Mouse (Mus musculus): ENCODE data around the gene Ergic1. TPM values are rescaled to one million over a fixed set of nuclear protein-coding genes. Genes with fewer than 3 reads are reported as not detected.

The Ergic1 gene
- polyA plus RNA-seq, 1 experiment from 2014 or later: 118 TPM

GRCm38 (mm10) chr17:26540083-26540482 lies 21.2 kb upstream of the Ergic1 start:
- no peak overlapping the region for H3K4me2 ChIP-seq (replicated peaks)
- H3K9me3 ChIP-seq (replicated peaks): no peaks in the 10 kb centered on the region
- H3K27me3 ChIP-seq: no peaks in the 10 kb centered on the region
- H3K36me3 ChIP-seq: no peaks in the 10 kb centered on the region
- H3K4me1 ChIP-seq: no peaks in the 10 kb centered on the region
- ATAC-seq (ENCODE audit: insufficient number of reproducible peaks, low FRiP score, low TSS enrichment, low read depth): no peak
- H3K27ac ChIP-seq (replicated peaks): no peak overlapping the region
- no peak overlapping the region for H3K9ac ChIP-seq
- H3K4me3 ChIP-seq (replicated peaks): no peak overlapping the region
- WGBS: 78% methylated on average over 5 of the region's 5 CpGs

GRCm38 (mm10) chr17:26544319-26544963 lies 16.8 kb upstream of the Ergic1 start:
- Histone ChIP-seq H3K27ac (replicated peaks) (no peak overlapping the region), H3K36me3 (no peaks in the 10 kb centered on the region), H3K27me3 (no peaks in the 10 kb centered on the region), H3K4me2 (replicated peaks) (no peak overlapping the region), H3K4me1 (peaks cover 17% of the 10 kb centered on the region), H3K4me3 (replicated peaks) (no peak overlapping the region), H3K9me3 (replicated peaks) (no peaks in the 10 kb centered on the region), H3K9ac (no peak overlapping the region)
- 74% methylated on average over 8 of the region's 8 CpGs for WGBS
- ATAC-seq (ENCODE audit: insufficient number of reproducible peaks, low FRiP score, low TSS enrichment, low read depth): no peak

GRCm38 (mm10) chr17:26547771-26548170 lies 13.5 kb upstream of the Ergic1 start:
- H3K9ac ChIP-seq: no peak overlapping the region
- peak overlapping the region; percentile 60 for H3K27ac ChIP-seq (replicated peaks)
- H3K36me3 ChIP-seq: no peaks in the 10 kb centered on the region
- H3K4me2 ChIP-seq (replicated peaks): no peak overlapping the region
- 18% methylated on average over 7 of the region's 7 CpGs for WGBS
- H3K27me3 ChIP-seq: no peaks in the 10 kb centered on the region
- H3K9me3 ChIP-seq (replicated peaks): no peaks in the 10 kb centered on the region
- peak; percentile 51; the same call in 1 of the 2 replicates for ATAC-seq (ENCODE audit: insufficient number of reproducible peaks, low FRiP score, low TSS enrichment, low read depth)
- peaks cover 19% of the 10 kb centered on the region for H3K4me1 ChIP-seq
- no peak overlapping the region for H3K4me3 ChIP-seq (replicated peaks)

- 7% methylated on average over 5 of the region's 5 CpGs for WGBS
- no peak overlapping the region for H3K27ac ChIP-seq (replicated peaks)
- ATAC-seq (ENCODE audit: insufficient number of reproducible peaks, low FRiP score, low TSS enrichment, low read depth): no peak
These were observed 12.7 kb upstream of the Ergic1 start for GRCm38 (mm10) chr17:26548566-26548965.

GRCm38 (mm10) chr17:26549148-26549809 lies 12.0 kb upstream of the Ergic1 start:
- H3K9ac ChIP-seq: no peak overlapping the region
- no peak overlapping the region; the same call in 1 of the 2 replicates for H3K27ac ChIP-seq (replicated peaks)
- no peaks in the 10 kb centered on the region for H3K9me3 ChIP-seq (replicated peaks)
- H3K36me3 ChIP-seq: no peaks in the 10 kb centered on the region
- no peak overlapping the region for H3K4me2 ChIP-seq (replicated peaks)
- WGBS: 9% methylated on average over 12 of the region's 12 CpGs
- no peak overlapping the region for H3K4me3 ChIP-seq (replicated peaks)
- peak; percentile 26; the same call in 1 of the 2 replicates for ATAC-seq (ENCODE audit: insufficient number of reproducible peaks, low FRiP score, low TSS enrichment, low read depth)
- H3K27me3 ChIP-seq: no peaks in the 10 kb centered on the region
- H3K4me1 ChIP-seq: peaks cover 19% of the 10 kb centered on the region

More at GRCm38 (mm10) chr17:26548566-26548965, 12.7 kb upstream of the Ergic1 start:
- Histone ChIP-seq H3K4me1 (peaks cover 19% of the 10 kb centered on the region), H3K4me2 (replicated peaks) (no peak overlapping the region), H3K9ac (no peak overlapping the region), H3K27me3 (no peaks in the 10 kb centered on the region), H3K36me3 (no peaks in the 10 kb centered on the region), H3K4me3 (replicated peaks) (no peak overlapping the region), H3K9me3 (replicated peaks) (no peaks in the 10 kb centered on the region)

- H3K36me3 ChIP-seq: no peaks in the 10 kb centered on the region
- no peak overlapping the region for H3K27ac ChIP-seq (replicated peaks)
- 82% methylated on average over 6 of the region's 6 CpGs for WGBS
- H3K4me3 ChIP-seq (replicated peaks): no peak overlapping the region
- H3K9ac ChIP-seq: no peak overlapping the region
- H3K4me1 ChIP-seq: peaks cover 19% of the 10 kb centered on the region
- H3K4me2 ChIP-seq (replicated peaks): no peak overlapping the region
- ATAC-seq (ENCODE audit: insufficient number of reproducible peaks, low FRiP score, low TSS enrichment, low read depth): no peak
- no peaks in the 10 kb centered on the region for H3K9me3 ChIP-seq (replicated peaks)
- H3K27me3 ChIP-seq: no peaks in the 10 kb centered on the region
These were observed 10.2 kb upstream of the Ergic1 start for GRCm38 (mm10) chr17:26551104-26551503.

- 56% methylated on average over 3 of the region's 3 CpGs for WGBS
- no peaks in the 10 kb centered on the region for H3K27me3 ChIP-seq
- no peak overlapping the region for H3K4me2 ChIP-seq (replicated peaks)
- no peak for ATAC-seq (ENCODE audit: insufficient number of reproducible peaks, low FRiP score, low TSS enrichment, low read depth)
- no peak overlapping the region for H3K4me3 ChIP-seq (replicated peaks)
- no peaks in the 10 kb centered on the region for H3K9me3 ChIP-seq (replicated peaks)
- H3K27ac ChIP-seq (replicated peaks): no peak overlapping the region
- H3K9ac ChIP-seq: no peak overlapping the region
- H3K4me1 ChIP-seq: peaks cover 13% of the 10 kb centered on the region
- H3K36me3 ChIP-seq: no peaks in the 10 kb centered on the region
These were observed 8.3 kb upstream of the Ergic1 start for GRCm38 (mm10) chr17:26553033-26553432.

GRCm38 (mm10) chr17:26560526-26561289 lies 581 bp upstream of the Ergic1 start:
- Histone ChIP-seq H3K4me1 (peaks cover 30% of the 10 kb centered on the region), H3K4me3 (replicated peaks) (peak overlapping the region; percentile 73), H3K27ac (replicated peaks) (peak overlapping the region; percentile 74), H3K36me3 (peaks cover 18% of the 10 kb centered on the region; the same call in 1 of the 2 replicates), H3K27me3 (no peaks in the 10 kb centered on the region), H3K9ac (peak overlapping the region; percentile 57), H3K9me3 (replicated peaks) (no peaks in the 10 kb centered on the region), H3K4me2 (replicated peaks) (peak overlapping the region; percentile 70)
- ATAC-seq (ENCODE audit: insufficient number of reproducible peaks, low FRiP score, low TSS enrichment, low read depth): no peak
- WGBS: 29% methylated on average over 9 of the region's 9 CpGs

- peak within 1 kb of the TSS; percentile 74 for H3K27ac ChIP-seq (replicated peaks)
- H3K36me3 ChIP-seq: peaks cover 23% of the 10 kb centered on the region; the same call in 1 of the 2 replicates
- peak within 1 kb of the TSS; percentile 73 for H3K4me3 ChIP-seq (replicated peaks)
- peaks cover 30% of the 10 kb centered on the region for H3K4me1 ChIP-seq
- H3K4me2 ChIP-seq (replicated peaks): peak within 1 kb of the TSS; percentile 70
- H3K27me3 ChIP-seq: no peaks in the 10 kb centered on the region
- under 1% methylated on average over 25 of the region's 25 CpGs for WGBS
- peak within 1 kb of the TSS; percentile 57 for H3K9ac ChIP-seq
- ATAC-seq (ENCODE audit: insufficient number of reproducible peaks, low FRiP score, low TSS enrichment, low read depth): peak; percentile 68
- H3K9me3 ChIP-seq (replicated peaks): no peaks in the 10 kb centered on the region
These were observed 427 bp downstream of the Ergic1 start, which contains the start of gene Dusp1 for GRCm38 (mm10) chr17:26561651-26562181. TSS of gene Dusp1 (minus strand) at chr17:26562128.

GRCm38 (mm10) chr17:26562292-26562691 lies 1.0 kb downstream of the Ergic1 start:
- H3K4me2 ChIP-seq (replicated peaks): peak overlapping the region; percentile 70
- WGBS: 66% methylated on average over 4 of the region's 4 CpGs
- peaks cover 30% of the 10 kb centered on the region for H3K4me1 ChIP-seq
- ATAC-seq (ENCODE audit: insufficient number of reproducible peaks, low FRiP score, low TSS enrichment, low read depth): no peak
- H3K4me3 ChIP-seq (replicated peaks): peak overlapping the region; percentile 73
- H3K9ac ChIP-seq: no peak overlapping the region; the same call in 1 of the 2 replicates
- H3K27ac ChIP-seq (replicated peaks): peak overlapping the region; percentile 74; the same call in 1 of the 2 replicates
- H3K27me3 ChIP-seq: no peaks in the 10 kb centered on the region
- no peaks in the 10 kb centered on the region for H3K9me3 ChIP-seq (replicated peaks)
- peaks cover 25% of the 10 kb centered on the region for H3K36me3 ChIP-seq

GRCm38 (mm10) chr17:26563476-26563875 lies 2.2 kb downstream of the Ergic1 start:
- peaks cover 30% of the 10 kb centered on the region for H3K4me1 ChIP-seq
- H3K9me3 ChIP-seq (replicated peaks): no peaks in the 10 kb centered on the region
- H3K4me3 ChIP-seq (replicated peaks): no peak overlapping the region
- no peak overlapping the region for H3K9ac ChIP-seq
- no peak for ATAC-seq (ENCODE audit: insufficient number of reproducible peaks, low FRiP score, low TSS enrichment, low read depth)
- H3K36me3 ChIP-seq: peaks cover 36% of the 10 kb centered on the region
- 88% methylated on average over 6 of the region's 6 CpGs for WGBS
- H3K27ac ChIP-seq (replicated peaks): no peak overlapping the region
- H3K4me2 ChIP-seq (replicated peaks): no peak overlapping the region
- H3K27me3 ChIP-seq: no peaks in the 10 kb centered on the region

All from embryonic facial prominence, embryonic 15.5 days (tissue).